Mouse (Mus musculus) bone marrow, adult 2 months (tissue): ENCODE measurements around the gene Hhipl1.

ENCODE experiments used
- CTCF ChIP-seq: fragments of 200-500 bp; IDR thresholded peaks from 2 replicates; pipeline ENCODE4 v1.5.1; 2011; ENCODE audit warnings: low read length, control low read depth; ENCODE audit not compliant: control insufficient read depth, insufficient read depth
- POLR2A ChIP-seq: fragments of 200-500 bp; IDR thresholded peaks from 2 replicates; pipeline ENCODE4 v1.6.1; 2011; ENCODE audit warnings: low read depth, mild to moderate bottlenecking, control low read depth, low read length, borderline replicate concordance; ENCODE audit not compliant: control insufficient read depth

- TF ChIP-seq POLR2A (no peak), CTCF (no peak)
Observed at GRCm38 (mm10) chr12:108372241-108372640, 66.2 kb downstream of the Hhipl1 start.
